Mouse (Mus musculus) bone marrow, adult 2 months (tissue): ENCODE results near the gene Neu3. TPM values are rescaled to one million over a fixed set of nuclear protein-coding genes. Genes with fewer than 3 reads are reported as not detected.
"Not testable (repeated sequence)": the region's sequence is repeated elsewhere in the genome, so short reads cannot be mapped to it uniquely, and the experiment has no call there.

Source experiments
- H3K27ac ChIP-seq: fragments of 200-500 bp; 2 replicates; pipeline ENCODE4 v1.5.1; 2012; ENCODE audit warnings: low read depth, mild to moderate bottlenecking, control low read depth, inconsistent platforms, low read length; ENCODE audit not compliant: control insufficient read depth, poor library complexity, insufficient read depth
- H3K4me1 ChIP-seq: fragments of 200-500 bp; 2 replicates; pipeline ENCODE4 v1.6.1; 2011; ENCODE audit warnings: low read length; ENCODE audit not compliant: control insufficient read depth, insufficient read depth
- H3K4me3 ChIP-seq: fragments of 200-500 bp; replicated peaks from 2 replicates; pipeline ENCODE3; 2011; ENCODE audit warnings: mild to moderate bottlenecking, low read depth, low read length, control low read depth; ENCODE audit not compliant: control insufficient read depth
- CTCF ChIP-seq: fragments of 200-500 bp; IDR thresholded peaks from 2 replicates; pipeline ENCODE4 v1.5.1; 2011; ENCODE audit warnings: low read length, control low read depth; ENCODE audit not compliant: control insufficient read depth, insufficient read depth
- POLR2A ChIP-seq: fragments of 200-500 bp; IDR thresholded peaks from 2 replicates; pipeline ENCODE4 v1.6.1; 2011; ENCODE audit warnings: low read depth, mild to moderate bottlenecking, control low read depth, low read length, borderline replicate concordance; ENCODE audit not compliant: control insufficient read depth
- WGBS: fragments of 180-500 bp; shearing (Covaris S2); methylation state at CpG from one replicate; pipeline ENCODE4 v1.1.7; 2018; 5-methylcytosine and 5-hydroxymethylcytosine counted together
- polyA plus RNA-seq: library from polyadenylated mRNA; stranded (reverse); fragments of >200 nt; gene quantifications from 2 replicates; pipeline ENCODE4 v1.2.4, GENCODE M21; 2011; ENCODE audit warnings: low replicate concordance; ENCODE audit not compliant: missing spikeins, insufficient read depth, insufficient read length

The Neu3 gene
- polyA plus RNA-seq, 1 experiment, result 4.5 TPM

- H3K4me3 ChIP-seq, result peak overlapping the region; percentile 1
- peaks cover 2% of the 10 kb centered on the region for H3K4me1 ChIP-seq
- TF ChIP-seq POLR2A, result no peak
- TF ChIP-seq CTCF, result no peak
- WGBS, result 79% methylated on average over 9 of the region's 9 CpGs
- peak overlapping the region; percentile 33 for H3K27ac ChIP-seq
Observed at GRCm38 (mm10) chr7:99825511-99825910, 2.7 kb downstream of the Neu3 start.

GRCm38 (mm10) chr7:99824649-99825483, 3.4 kb downstream of the Neu3 start:
- Histone ChIP-seq H3K4me3 (peak overlapping the region; percentile 49), H3K4me1 (peaks cover 2% of the 10 kb centered on the region), H3K27ac (peak overlapping the region; percentile 69)
- no peak for TF ChIP-seq CTCF
- TF ChIP-seq POLR2A, result no peak
- 65% methylated on average over 16 of the region's 16 CpGs for WGBS

GRCm38 (mm10) chr7:99823045-99823663, 5.1 kb downstream of the Neu3 start:
- peaks cover 2% of the 10 kb centered on the region for H3K4me1 ChIP-seq
- TF ChIP-seq CTCF, result no peak
- no peak for TF ChIP-seq POLR2A
- 79% methylated on average over 10 of the region's 10 CpGs for WGBS
- H3K27ac ChIP-seq, result peak overlapping the region; percentile 24
- no peak overlapping the region for H3K4me3 ChIP-seq

GRCm38 (mm10) chr7:99822426-99822825, 5.8 kb downstream of the Neu3 start:
- peaks cover 2% of the 10 kb centered on the region for H3K4me1 ChIP-seq
- WGBS, result 62% methylated on average over 5 of the region's 5 CpGs
- no peak overlapping the region for H3K4me3 ChIP-seq

GRCm38 (mm10) chr7:99821953-99822352, 6.3 kb downstream of the Neu3 start:
- peaks cover 2% of the 10 kb centered on the region for H3K4me1 ChIP-seq
- WGBS, result 70% methylated on average over 2 of the region's 2 CpGs
- H3K27ac ChIP-seq, result peak overlapping the region; percentile 49
- TF ChIP-seq CTCF (no peak), POLR2A (no peak)
- H3K4me3 ChIP-seq, result no peak overlapping the region

More at GRCm38 (mm10) chr7:99822426-99822825, 5.8 kb downstream of the Neu3 start:
- H3K27ac ChIP-seq, result peak overlapping the region; percentile 9; the same call in 1 of the 2 replicates
- no peak for TF ChIP-seq CTCF
- TF ChIP-seq POLR2A, result no peak

- H3K4me1 ChIP-seq, H3K4me3 ChIP-seq, H3K27ac ChIP-seq: not testable (repeated sequence)
- WGBS, result 13% methylated on average over 9 of the region's 9 CpGs
Observed at GRCm38 (mm10) chr7:99818181-99818725, 10.0 kb downstream of the Neu3 start.

GRCm38 (mm10) chr7:99813394-99813793, 14.8 kb downstream of the Neu3 start:
- TF ChIP-seq CTCF (peak; percentile 69), POLR2A (no peak)
- Histone ChIP-seq H3K4me3 (no peak overlapping the region), H3K27ac (no peak overlapping the region), H3K4me1 (no peaks in the 10 kb centered on the region)
- WGBS, result 84% methylated on average over 11 of the region's 11 CpGs

GRCm38 (mm10) chr7:99811661-99812060, 16.6 kb downstream of the Neu3 start:
- Histone ChIP-seq H3K27ac (no peak overlapping the region), H3K4me3 (no peak overlapping the region), H3K4me1 (no peaks in the 10 kb centered on the region)
- TF ChIP-seq CTCF, result no peak
- TF ChIP-seq POLR2A, result no peak
- 89% methylated on average over 4 of the region's 4 CpGs for WGBS

GRCm38 (mm10) chr7:99810814-99811213, 17.4 kb downstream of the Neu3 start:
- WGBS, result 84% methylated on average over 2 of the region's 2 CpGs
- no peak overlapping the region for H3K4me3 ChIP-seq
- TF ChIP-seq POLR2A (no peak), CTCF (no peak)
- no peaks in the 10 kb centered on the region for H3K4me1 ChIP-seq
- no peak overlapping the region for H3K27ac ChIP-seq

- not testable (repeated sequence) for H3K4me3 ChIP-seq, H3K4me1 ChIP-seq, H3K27ac ChIP-seq
- 71% methylated on average over 7 of the region's 7 CpGs for WGBS
Observed at GRCm38 (mm10) chr7:99807043-99807442, 21.2 kb downstream of the Neu3 start.
